Mouse (Mus musculus) bone marrow macrophage, adult 2 months (primary cell): Measurements from ENCODE around the gene Tnfrsf13c.

Source experiments
- CTCF ChIP-seq: IDR thresholded peaks from 2 replicates; pipeline ENCODE4 v1.5.1; 2012; ENCODE audit warnings: low read depth, mild to moderate bottlenecking, low read length, moderate library complexity
- POLR2A ChIP-seq: IDR thresholded peaks from 2 replicates; pipeline ENCODE4 v1.6.1; 2012; ENCODE audit warnings: mild to moderate bottlenecking, low read depth, low read length, borderline replicate concordance

- TF ChIP-seq CTCF (no peak), POLR2A (no peak)
Observed at GRCm38 (mm10) chr15:82212752-82213063, 11.5 kb downstream of the Tnfrsf13c start, which contains the start of gene Shisa8.
